Comparison of ENCODE assay signal across 9 mouse cellular contexts in genomic region chr10:120422050-120422449, GRCm38 (mm10). TPM values are rescaled to one million over a fixed set of nuclear protein-coding genes. Genes with fewer than 3 reads are reported as not detected.
DNase-seq lines count a peak whose midpoint lies in the region; ATAC-seq lines count a peak whose summit lies in the region.
"Had no signal": no experiment of that assay in that cellular context is flagged by ENCODE, and none has a peak within 500 bp of the region (broad histone marks: within the 10 kb centered on the region; RNA-seq: fewer than 3 reads in every experiment).

No protein-coding gene starts in this region.

- ATAC-seq in stomach, embryonic 16.5 days (ENCODE audit: insufficient read depth, low FRiP score) = peak; percentile 71

- H3K4me1 ChIP-seq in stomach, embryonic 16.5 days (ENCODE audit: control insufficient read depth, insufficient read depth, low read length) = peaks cover 56% of the 10 kb centered on the region

- no peak overlapping the region for H3K9ac ChIP-seq in stomach, embryonic 16.5 days (ENCODE audit: low read length)
- H3K9ac ChIP-seq: liver, embryonic 15.5 days had no signal

- H3K27ac ChIP-seq in stomach, embryonic 16.5 days (ENCODE audit: low read length) = peak overlapping the region; percentile 73
- H3K27ac ChIP-seq: liver, embryonic 15.5 days had no signal

- no peaks in the 10 kb centered on the region for H3K27me3 ChIP-seq in stomach, embryonic 16.5 days (ENCODE audit: control insufficient read depth, insufficient read depth, low read length)
- H3K27me3 ChIP-seq: liver, embryonic 15.5 days had no signal

- peak; percentile 99 for DNase-seq in Muller cell, postnatal 12 days (ENCODE audit: inconsistent ontology term)
- peak; percentile 53 for DNase-seq in cerebellum, adult 11-12 months
- peak; percentile 57 to 66 for DNase-seq in frontal cortex, postnatal 10 days (ENCODE audit: low spot score in 2 of 2)
- DNase-seq in heart, postnatal 36 days = peak; percentile 78
- peak; percentile 33 to 39 for DNase-seq in layer of hippocampus, adult 8-10 months (ENCODE audit: low spot score in 2 of 2)
- DNase-seq in lung, postnatal 14 days = peak; percentile 85
- DNase-seq in thymus, postnatal 0 days (ENCODE audit: low spot score) = no peak

- peak overlapping the region; percentile 32 for H3K4me2 ChIP-seq in stomach, embryonic 16.5 days (ENCODE audit: low read depth, low read length)
- H3K4me2 ChIP-seq: liver, embryonic 15.5 days had no signal

- H3K9me3 ChIP-seq in stomach, embryonic 16.5 days (replicated peaks; ENCODE audit: control insufficient read depth, low read length) = no peaks in the 10 kb centered on the region
- H3K9me3 ChIP-seq: liver, embryonic 15.5 days had no signal

- no peak overlapping the region for H3K4me3 ChIP-seq in stomach, embryonic 16.5 days (replicated peaks; ENCODE audit: low read length)
- H3K4me3 ChIP-seq: liver, embryonic 15.5 days had no signal

- intact Hi-C loops in heart, postnatal 36 days (cut with DNase I) = no loop called here

- no peaks in the 10 kb centered on the region for H3K36me3 ChIP-seq in stomach, embryonic 16.5 days (ENCODE audit: control insufficient read depth, insufficient read depth, low read length)
- H3K36me3 ChIP-seq: liver, embryonic 15.5 days had no signal

- 14% methylated on average over 10 of the region's 10 CpGs for WGBS in stomach, embryonic 16.5 days

RNA-seq across cellular contexts. Expression of gene Hmga2, which starts 54.2 kb away (rescaled TPM):
- not detected for total RNA-seq in heart, postnatal 36 days (2021)
- total RNA-seq in layer of hippocampus, adult 8-10 months (2022) = under 1 TPM; 0.13 to 0.37 (median 0.18) TPM
- polyA plus RNA-seq in stomach, embryonic 16.5 days (2015; fragmentation: Nextera tagmentation; extraction: Ambion mirVana) = 15.8 and 17.7 TPM in 2 replicates
- polyA plus RNA-seq in thymus, postnatal 0 days (2015; fragmentation: Nextera tagmentation; extraction: Ambion mirVana) = 0.73 and 1.1 TPM in 2 replicates
